Mouse (Mus musculus) lung, postnatal 36 days (tissue): ENCODE measurements around the gene Os9.
"Not testable (repeated sequence)": the region's sequence is repeated elsewhere in the genome, so short reads cannot be mapped to it uniquely, and the experiment has no call there.

Source experiments
- DNase-seq: peaks from one replicate; pipeline ENCODE4 v3.0.0; 2022; ENCODE audit warnings: mixed read lengths

The Os9 gene

GRCm38 (mm10) chr10:127062503-127062902 is 58.4 kb downstream of the Os9 start:
- DNase-seq: peak; percentile 35

- not testable (repeated sequence) for DNase-seq
Observed at GRCm38 (mm10) chr10:127062101-127062500, 58.8 kb downstream of the Os9 start.

DNA sequence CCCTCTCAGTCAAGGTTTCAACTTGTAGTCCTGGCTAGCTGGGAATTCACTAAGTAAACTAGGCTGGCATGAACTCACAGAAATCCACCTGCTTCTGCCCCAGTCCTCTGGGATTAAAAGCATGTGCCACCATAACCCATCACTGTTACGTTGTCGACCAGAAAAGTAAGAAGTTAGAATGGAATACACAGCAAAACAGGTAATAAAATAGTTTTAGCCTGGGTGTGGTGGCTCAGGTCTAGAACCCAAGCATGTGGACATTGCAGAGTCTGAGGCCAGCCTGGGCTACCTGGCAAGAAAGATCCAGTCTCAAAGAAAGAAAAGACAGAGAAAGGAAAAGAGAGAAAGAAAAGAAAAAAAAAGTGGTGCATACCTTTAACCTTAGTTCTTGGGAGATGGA is 59.4 kb downstream of the Os9 start:
- DNase-seq: no peak

GRCm38 (mm10) chr10:127061085-127061484 is 59.8 kb downstream of the Os9 start:
- no peak for DNase-seq

DNA sequence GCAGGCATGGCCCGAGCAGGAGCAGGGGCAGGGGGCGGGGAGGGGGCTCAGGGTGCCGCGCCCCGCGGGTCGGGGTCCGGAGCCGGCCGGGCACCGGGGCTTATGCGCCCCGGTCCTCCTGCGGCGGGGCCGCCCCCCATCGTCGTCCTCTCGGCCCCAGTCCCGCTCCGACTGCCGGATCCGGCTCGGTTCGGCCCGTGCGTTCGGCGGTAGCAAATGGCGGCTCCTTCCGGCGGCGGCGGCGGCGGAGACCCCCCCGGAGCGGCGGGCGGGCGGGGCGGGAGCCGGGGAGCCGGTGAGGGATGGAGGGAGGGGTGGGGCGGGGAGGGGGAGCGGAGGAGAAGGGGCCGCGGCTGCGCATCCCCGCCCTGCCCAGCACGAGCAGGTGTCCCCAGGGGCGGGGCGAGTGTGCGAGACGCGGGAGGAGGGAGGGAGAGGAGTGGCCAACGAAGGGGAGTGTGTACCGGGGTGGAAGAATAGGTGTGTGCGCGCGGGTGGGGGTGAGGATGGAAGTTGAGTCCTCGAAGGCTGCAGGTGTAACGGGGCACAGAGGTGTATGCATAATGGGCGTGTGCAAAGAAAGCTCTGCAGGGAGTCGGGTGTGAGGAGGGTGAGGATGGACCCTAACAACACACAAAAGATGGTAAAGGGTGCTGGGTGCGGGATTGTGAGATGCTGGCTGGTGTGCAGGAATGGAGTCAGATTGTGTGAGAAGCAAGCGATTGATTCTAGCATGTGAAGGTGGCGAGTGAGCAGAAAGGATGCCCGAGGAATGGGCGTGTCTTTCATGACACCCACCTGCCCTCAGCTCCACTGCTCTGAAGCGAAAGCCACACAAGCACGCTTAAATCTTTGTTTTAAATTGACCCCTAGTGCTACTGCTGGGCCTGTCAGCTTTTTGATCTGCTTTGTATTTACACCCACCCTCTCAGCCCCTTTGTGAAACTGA is 60.7 kb downstream of the Os9 start, which contains the start of gene March9:
TSS of gene March9 (minus strand) at position 217 of the 949 bp plus-strand sequence.
- DNase-seq: peak; percentile 86

GRCm38 (mm10) chr10:127059174-127059967 is 61.6 kb downstream of the Os9 start:
- no peak for DNase-seq

DNA sequence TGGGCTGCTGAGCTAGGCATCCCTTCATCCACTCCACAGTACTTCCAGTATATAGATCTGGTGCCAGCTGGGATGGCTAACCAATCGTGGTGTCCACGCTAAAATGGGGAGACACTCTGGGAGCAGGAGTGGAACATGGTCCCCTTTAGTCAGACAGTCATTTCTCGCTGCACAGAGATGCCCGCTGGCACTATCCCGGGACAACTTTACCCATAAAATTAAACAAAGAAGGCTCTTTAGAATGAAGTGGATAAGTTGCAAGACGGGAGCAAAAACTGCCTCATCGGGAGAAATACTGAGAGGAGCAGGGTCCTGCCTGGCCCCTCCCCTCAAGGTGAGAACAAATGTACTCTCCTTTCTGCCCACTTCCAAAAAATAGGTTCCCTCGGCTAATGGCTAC is 62.2 kb downstream of the Os9 start:
- no peak for DNase-seq

DNA sequence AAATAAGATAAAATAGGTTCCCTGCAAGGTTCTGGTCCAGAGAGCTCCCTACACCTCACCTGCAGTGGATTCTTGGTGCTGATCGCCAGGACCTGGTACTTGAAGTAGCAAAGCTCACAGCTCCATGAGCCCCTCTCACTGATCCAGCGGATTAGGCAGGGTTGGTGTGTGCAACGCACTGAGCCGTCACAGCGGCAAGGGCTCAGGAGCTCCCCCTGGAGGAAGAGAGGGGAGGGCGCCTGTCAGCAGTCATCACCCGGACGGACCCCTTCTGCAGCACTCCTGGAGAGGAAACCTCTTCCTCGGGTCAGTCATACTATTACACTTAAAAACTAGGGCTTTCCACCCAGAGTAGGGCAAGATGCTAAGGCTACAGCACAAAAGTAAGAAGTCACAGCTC is 62.8 kb downstream of the Os9 start:
- peak; percentile 83 for DNase-seq

DNA sequence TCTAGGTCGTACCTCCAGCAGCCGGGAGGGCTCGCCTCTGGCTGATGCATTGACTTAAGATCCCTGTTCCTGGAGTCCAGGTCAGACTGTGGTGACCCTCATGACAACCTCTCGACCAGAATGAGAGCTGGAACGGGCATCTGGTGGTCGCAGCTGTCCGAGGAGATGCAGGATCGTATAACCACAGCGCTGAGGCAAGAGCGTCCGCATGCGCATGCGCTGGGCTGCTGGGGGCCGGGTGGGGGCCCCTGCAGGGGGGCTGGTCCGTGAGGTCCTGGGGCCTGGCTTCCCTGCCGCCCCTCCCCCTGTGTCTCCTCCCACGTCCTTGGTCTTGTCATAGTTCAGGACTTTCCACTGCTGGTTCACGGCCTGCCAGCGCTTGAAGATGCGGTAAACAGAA is 64.4 kb downstream of the Os9 start:
- DNase-seq: no peak

DNA sequence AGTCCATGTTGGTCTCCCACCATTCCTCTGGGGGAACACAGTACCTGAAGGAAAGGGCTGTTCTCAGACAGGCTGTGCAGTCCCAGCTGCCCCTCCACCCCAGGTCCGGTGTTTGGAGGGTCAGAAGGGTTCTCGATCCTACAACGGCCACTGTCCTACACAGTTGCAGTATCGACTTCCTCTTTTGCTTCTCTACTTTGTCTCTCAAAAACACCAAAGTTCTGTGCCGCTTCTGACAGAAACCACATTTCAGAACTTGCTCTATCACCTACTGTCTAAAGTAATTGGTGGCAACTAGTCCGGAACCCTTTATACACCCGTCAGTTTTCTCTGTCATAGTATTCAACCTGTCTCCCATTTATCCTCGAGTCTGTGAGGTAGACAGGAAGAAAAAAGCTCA is 65.5 kb downstream of the Os9 start:
- DNase-seq: no peak

DNA sequence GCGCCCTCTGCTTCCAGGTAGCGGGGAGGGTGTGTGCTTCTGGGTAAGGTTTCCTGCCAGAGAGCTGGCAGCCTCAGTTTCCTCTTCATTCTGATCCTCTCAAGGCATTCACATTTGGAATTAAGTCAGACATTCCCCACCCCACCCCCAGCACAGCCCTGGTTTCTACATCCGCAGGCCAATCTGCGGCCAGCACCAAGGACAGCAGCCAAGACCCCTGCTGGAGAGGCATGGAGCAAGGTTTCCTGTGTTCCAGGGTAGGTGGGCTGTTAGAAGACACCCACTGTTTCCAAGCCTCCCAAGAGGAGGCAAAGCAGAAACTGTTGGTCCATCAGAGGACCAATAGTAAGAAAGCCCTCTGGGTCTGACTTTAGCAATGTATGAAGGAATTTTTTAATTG is 66.3 kb downstream of the Os9 start:
- no peak for DNase-seq

GRCm38 (mm10) chr10:127050119-127050474 is 70.8 kb downstream of the Os9 start:
- DNase-seq: no peak

DNA sequence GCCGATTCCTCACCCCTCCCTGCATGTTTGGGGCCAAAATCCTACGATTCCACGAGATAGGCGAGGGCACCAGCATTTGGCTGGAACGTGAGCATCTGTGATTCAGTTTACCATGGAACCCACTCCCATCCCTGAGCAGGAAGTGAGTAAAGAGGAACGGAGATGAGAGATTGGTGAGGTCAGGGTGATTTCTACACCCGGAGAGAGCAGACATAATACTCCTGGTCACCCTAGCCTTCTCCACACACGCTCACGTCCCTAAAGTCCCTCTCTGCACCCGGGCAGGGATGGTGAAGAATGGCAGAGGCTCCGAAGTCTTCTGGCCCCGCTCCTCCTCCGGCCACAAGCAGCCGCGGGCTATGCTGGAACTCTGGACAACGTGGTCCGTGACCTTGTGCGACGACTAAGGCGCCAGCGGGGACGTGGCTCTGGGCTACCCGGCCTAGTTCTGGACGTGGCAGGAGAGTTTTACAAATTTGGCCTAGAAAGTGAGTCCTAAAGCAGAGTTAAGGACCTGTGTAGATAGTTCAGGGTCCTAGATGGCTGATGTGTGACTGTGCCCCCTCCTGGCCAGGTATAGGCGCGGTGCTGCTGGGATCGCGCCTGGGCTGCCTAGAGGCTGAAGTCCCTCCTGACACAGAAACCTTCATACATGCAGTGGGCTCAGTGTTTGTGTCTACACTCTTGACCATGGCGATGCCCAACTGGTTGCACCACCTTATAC is 71.4 kb downstream of the Os9 start:
- no peak for DNase-seq

GRCm38 (mm10) chr10:127048608-127049394 is 72.1 kb downstream of the Os9 start:
- DNase-seq: no peak

- no peak for DNase-seq
Observed at GRCm38 (mm10) chr10:127047954-127048353, 73.0 kb downstream of the Os9 start, which contains the start of gene Cyp27b1. Cyp27b1 (plus strand) TSS chr10:127048250.
